Mouse (Mus musculus) midbrain, embryonic 12.5 days (tissue): ENCODE measurements around the gene 4931414P19Rik. TPM values are rescaled to one million over a fixed set of nuclear protein-coding genes. Genes with fewer than 3 reads are reported as not detected.
A peak's percentile ranks its signal among the peaks of the same experiment; 100 is the strongest.

Source experiments
- ATAC-seq: fragments of 200-750 bp; cut with Nextera tagmentation; 2 replicates; pipeline ENCODE4 v1.8.0; 2017; ENCODE audit warnings: low read depth, moderate TSS enrichment, moderate library complexity; ENCODE audit not compliant: low FRiP score
- H3K27ac ChIP-seq: fragments of 300-500 bp; sonication (generic); replicated peaks from 2 replicates; pipeline ENCODE4 v1.5.1; 2016; ENCODE audit warnings: mild to moderate bottlenecking
- H3K27me3 ChIP-seq: fragments of 300-500 bp; sonication (generic); 2 replicates; pipeline ENCODE4 v1.6.1; 2016; ENCODE audit warnings: mild to moderate bottlenecking
- H3K36me3 ChIP-seq: fragments of 300-500 bp; sonication (generic); 2 replicates; pipeline ENCODE4 v1.6.1; 2016
- H3K4me1 ChIP-seq: fragments of 300-500 bp; sonication (generic); 2 replicates; pipeline ENCODE4 v1.6.1; 2016
- H3K4me2 ChIP-seq: fragments of 300-500 bp; sonication (generic); replicated peaks from 2 replicates; pipeline ENCODE4 v1.6.1; 2016; ENCODE audit warnings: mild to moderate bottlenecking, moderate library complexity
- H3K4me3 ChIP-seq: fragments of 300-500 bp; sonication (generic); 2 replicates; pipeline ENCODE4 v1.5.1; 2016; ENCODE audit warnings: mild to moderate bottlenecking
- H3K9ac ChIP-seq: fragments of 300-500 bp; sonication (generic); replicated peaks from 2 replicates; pipeline ENCODE4 v1.6.1; 2016; ENCODE audit warnings: mild to moderate bottlenecking, moderate library complexity
- H3K9me3 ChIP-seq: fragments of 300-500 bp; sonication (generic); 2 replicates; pipeline ENCODE4 v1.6.1; 2016; ENCODE audit warnings: mild to moderate bottlenecking
- WGBS: fragments of 180-500 bp; shearing (Covaris S2); methylation state at CpG from one replicate; pipeline ENCODE4 v1.1.7; 2016; 5-methylcytosine and 5-hydroxymethylcytosine counted together
- polyA plus RNA-seq: library from polyadenylated mRNA; unstranded; fragments of >200 nt; fragmentation: Nextera tagmentation; extraction: Ambion mirVana; gene quantifications from 2 replicates; pipeline ENCODE4 v1.2.1, GENCODE M21; 2016

The 4931414P19Rik gene
- polyA plus RNA-seq = 8.2 and 10.4 TPM in 2 replicates

DNA sequence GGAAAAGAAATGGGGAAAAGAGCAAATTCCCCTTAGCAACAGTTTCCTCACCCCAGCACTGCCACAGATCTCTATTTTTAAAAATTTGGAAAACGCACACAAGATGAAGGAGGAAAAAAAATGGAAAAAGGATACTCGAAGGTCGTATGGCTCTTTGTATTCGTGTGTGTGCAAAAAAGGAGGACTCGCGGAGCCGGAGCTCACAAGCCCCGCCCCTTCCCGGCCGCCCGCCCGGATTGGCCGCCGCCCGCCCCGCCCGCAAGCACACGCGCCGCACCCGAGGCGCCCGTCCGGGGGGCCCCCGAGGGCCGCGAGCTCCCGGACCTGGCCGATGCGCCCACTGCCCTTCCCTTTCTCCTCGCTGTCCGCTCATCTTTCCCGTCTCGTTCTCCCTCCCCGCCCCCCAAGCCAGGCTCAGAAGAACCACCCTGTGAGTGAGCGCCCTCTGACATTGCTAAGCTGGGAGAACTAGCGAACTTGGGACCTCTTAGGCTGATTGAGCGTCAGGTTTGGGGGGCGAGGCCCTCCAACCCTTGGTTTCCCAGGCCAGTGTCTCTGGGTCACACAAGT is at the start of gene 4931414P19Rik:
4931414P19Rik (minus strand) TSS at position 242 of the 570 bp plus-strand sequence.
- WGBS = under 1% methylated on average over 36 of the region's 39 CpGs
- ATAC-seq = peak; percentile 28
- H3K27ac ChIP-seq = peak within 1 kb of the TSS; percentile 50

GRCm38 (mm10) chr14:54653496-54653895 is 47.7 kb upstream of the 4931414P19Rik start:
- peaks cover 45% of the 10 kb centered on the region for H3K4me1 ChIP-seq
- peak overlapping the region; percentile 89 for H3K4me2 ChIP-seq
- H3K27ac ChIP-seq = peak overlapping the region; percentile 80
- H3K36me3 ChIP-seq = peaks cover 62% of the 10 kb centered on the region
- under 1% methylated on average over 12 of the region's 12 CpGs for WGBS
- peak; percentile 90 for ATAC-seq
- peak overlapping the region; percentile 68 for H3K4me3 ChIP-seq
- peak overlapping the region; percentile 86 for H3K9ac ChIP-seq
- H3K9me3 ChIP-seq = no peaks in the 10 kb centered on the region
- no peaks in the 10 kb centered on the region for H3K27me3 ChIP-seq

More for the DNA sequence above, at the start of gene 4931414P19Rik:
- no peaks in the 10 kb centered on the region for H3K9me3 ChIP-seq
- no peaks in the 10 kb centered on the region for H3K27me3 ChIP-seq
- peak within 1 kb of the TSS; percentile 46 for H3K4me3 ChIP-seq
- peak within 1 kb of the TSS; percentile 52 for H3K9ac ChIP-seq
- peaks cover 23% of the 10 kb centered on the region for H3K4me1 ChIP-seq
- peak within 1 kb of the TSS; percentile 58 for H3K4me2 ChIP-seq
- 0 out of 2 replicates have a peak, but pooled peaks cover 3% of the 10 kb centered on the region for H3K36me3 ChIP-seq

- WGBS = 0% methylated on average over 7 of the region's 7 CpGs
- Histone ChIP-seq H3K9me3 (no peaks in the 10 kb centered on the region), H3K9ac (peak overlapping the region; percentile 86), H3K36me3 (peaks cover 61% of the 10 kb centered on the region), H3K27ac (peak overlapping the region; percentile 80), H3K4me2 (peak overlapping the region; percentile 89), H3K4me1 (peaks cover 47% of the 10 kb centered on the region), H3K4me3 (peak overlapping the region; percentile 68), H3K27me3 (no peaks in the 10 kb centered on the region)
- no peak for ATAC-seq
Measured at GRCm38 (mm10) chr14:54652787-54653186, 47.0 kb upstream of the 4931414P19Rik start.

DNA sequence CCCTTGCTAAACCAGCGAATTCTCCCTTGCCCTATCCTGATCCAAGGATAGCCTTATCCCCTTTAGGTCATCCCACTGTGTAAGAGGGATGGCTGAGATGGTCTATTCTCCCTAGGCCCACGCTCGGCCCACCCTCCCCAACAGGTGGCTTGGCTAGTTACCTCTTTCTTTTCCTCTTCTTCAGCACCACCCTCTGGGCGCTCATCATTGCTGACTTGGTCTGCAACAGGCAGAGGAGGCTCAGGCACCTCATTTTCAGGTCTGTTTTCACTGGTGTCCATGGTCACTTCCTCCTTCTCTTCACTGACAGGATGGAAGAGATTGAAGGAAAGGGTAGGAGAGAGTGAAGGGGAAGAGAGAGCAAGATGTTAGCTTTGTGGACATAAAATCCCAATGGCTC is 45.8 kb upstream of the 4931414P19Rik start:
- no peaks in the 10 kb centered on the region for H3K9me3 ChIP-seq
- ATAC-seq = no peak
- H3K4me1 ChIP-seq = peaks cover 47% of the 10 kb centered on the region
- WGBS = 77% methylated on average over 4 of the region's 4 CpGs
- no peaks in the 10 kb centered on the region for H3K27me3 ChIP-seq
- 0 out of 2 replicates have a peak overlapping the region, but pooled peaks have one; percentile 80 for H3K27ac ChIP-seq
- H3K4me2 ChIP-seq = peak overlapping the region; percentile 89
- H3K4me3 ChIP-seq = peak overlapping the region; percentile 68; the same call in 1 of the 2 replicates
- H3K36me3 ChIP-seq = peaks cover 61% of the 10 kb centered on the region
- H3K9ac ChIP-seq = no peak overlapping the region

DNA sequence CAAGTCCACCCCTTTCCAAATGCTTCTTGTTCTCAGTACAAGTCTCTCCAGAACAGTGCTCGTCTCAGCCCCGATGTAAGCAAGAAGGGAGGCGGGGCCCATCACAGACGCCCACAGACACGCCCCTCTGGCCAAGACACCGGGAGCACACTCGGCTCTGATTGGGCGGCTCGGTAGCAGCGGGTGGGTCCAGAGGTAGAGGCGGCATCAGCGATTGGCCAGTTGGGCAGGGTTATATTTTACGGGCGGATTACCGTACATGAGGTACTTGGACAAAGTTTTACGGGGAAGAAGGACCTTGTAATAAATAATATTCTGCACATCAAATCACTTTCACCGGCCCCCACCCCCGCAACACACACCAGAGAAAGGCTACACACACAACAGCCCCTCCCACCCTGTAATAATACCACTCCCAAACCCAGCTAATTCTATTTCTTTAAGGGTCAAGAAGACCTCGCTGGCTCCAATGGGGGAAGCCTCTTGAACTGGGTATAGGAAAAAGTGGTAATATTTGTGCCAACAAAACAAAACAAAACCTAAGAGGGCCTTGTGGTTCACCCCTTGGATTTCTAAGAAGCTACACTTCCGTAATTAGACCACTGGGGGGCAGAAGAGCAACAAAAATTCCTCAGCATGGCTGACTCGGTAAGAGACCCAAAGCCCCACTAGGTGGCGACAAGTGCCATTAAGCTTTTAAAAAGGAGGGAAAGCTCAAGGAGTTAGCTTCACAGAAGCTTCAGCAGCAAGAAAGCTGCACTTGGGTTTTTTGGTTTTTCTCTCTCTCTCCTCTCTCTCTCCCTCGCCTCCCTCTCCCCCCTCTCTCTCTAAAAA is 45.0 kb upstream of the 4931414P19Rik start:
- 0 out of 2 replicates have a peak overlapping the region, but pooled peaks have one; percentile 80 for H3K27ac ChIP-seq
- no peaks in the 10 kb centered on the region for H3K9me3 ChIP-seq
- H3K4me2 ChIP-seq = peak overlapping the region; percentile 89; the same call in 1 of the 2 replicates
- H3K27me3 ChIP-seq = no peaks in the 10 kb centered on the region
- peaks cover 47% of the 10 kb centered on the region for H3K4me1 ChIP-seq
- no peak overlapping the region for H3K4me3 ChIP-seq
- WGBS = 67% methylated on average over 23 of the region's 23 CpGs
- ATAC-seq = peak; percentile 32; the same call in 1 of the 2 replicates
- peaks cover 61% of the 10 kb centered on the region for H3K36me3 ChIP-seq
- H3K9ac ChIP-seq = no peak overlapping the region

GRCm38 (mm10) chr14:54647900-54648299 is 42.1 kb upstream of the 4931414P19Rik start:
- peaks cover 40% of the 10 kb centered on the region for H3K4me1 ChIP-seq
- no peak overlapping the region for H3K4me2 ChIP-seq
- H3K27ac ChIP-seq = no peak overlapping the region
- H3K27me3 ChIP-seq = no peaks in the 10 kb centered on the region
- ATAC-seq = no peak
- no peak overlapping the region for H3K4me3 ChIP-seq
- no peaks in the 10 kb centered on the region for H3K9me3 ChIP-seq
- no peak overlapping the region for H3K9ac ChIP-seq
- peaks cover 85% of the 10 kb centered on the region for H3K36me3 ChIP-seq
- WGBS = 70% methylated on average over 4 of the region's 4 CpGs

GRCm38 (mm10) chr14:54646898-54647636 is 41.3 kb upstream of the 4931414P19Rik start:
- Histone ChIP-seq H3K4me2 (no peak overlapping the region), H3K9ac (no peak overlapping the region), H3K27me3 (no peaks in the 10 kb centered on the region), H3K4me3 (no peak overlapping the region), H3K9me3 (no peaks in the 10 kb centered on the region), H3K27ac (no peak overlapping the region), H3K4me1 (peaks cover 32% of the 10 kb centered on the region), H3K36me3 (peaks cover 92% of the 10 kb centered on the region)
- 93% methylated on average over 8 of the region's 8 CpGs for WGBS
- no peak for ATAC-seq

- H3K27ac ChIP-seq = no peak overlapping the region
- no peaks in the 10 kb centered on the region for H3K27me3 ChIP-seq
- no peaks in the 10 kb centered on the region for H3K9me3 ChIP-seq
- H3K36me3 ChIP-seq = peaks cover 90% of the 10 kb centered on the region
- H3K4me3 ChIP-seq = no peak overlapping the region
- no peak for ATAC-seq
- WGBS = 95% methylated on average over 17 of the region's 17 CpGs
- H3K9ac ChIP-seq = no peak overlapping the region
- H3K4me1 ChIP-seq = peaks cover 26% of the 10 kb centered on the region
- H3K4me2 ChIP-seq = no peak overlapping the region
Measured at GRCm38 (mm10) chr14:54646455-54646854, 40.7 kb upstream of the 4931414P19Rik start.

- H3K4me2 ChIP-seq = no peak overlapping the region
- no peaks in the 10 kb centered on the region for H3K27me3 ChIP-seq
- H3K4me3 ChIP-seq = no peak overlapping the region
- no peak overlapping the region for H3K9ac ChIP-seq
- no peak overlapping the region for H3K27ac ChIP-seq
- no peak for ATAC-seq
- 95% methylated on average over 9 of the region's 9 CpGs for WGBS
- H3K4me1 ChIP-seq = peaks cover 20% of the 10 kb centered on the region
- peaks cover 71% of the 10 kb centered on the region for H3K36me3 ChIP-seq
- no peaks in the 10 kb centered on the region for H3K9me3 ChIP-seq
Measured at GRCm38 (mm10) chr14:54644294-54644693, 38.5 kb upstream of the 4931414P19Rik start.

DNA sequence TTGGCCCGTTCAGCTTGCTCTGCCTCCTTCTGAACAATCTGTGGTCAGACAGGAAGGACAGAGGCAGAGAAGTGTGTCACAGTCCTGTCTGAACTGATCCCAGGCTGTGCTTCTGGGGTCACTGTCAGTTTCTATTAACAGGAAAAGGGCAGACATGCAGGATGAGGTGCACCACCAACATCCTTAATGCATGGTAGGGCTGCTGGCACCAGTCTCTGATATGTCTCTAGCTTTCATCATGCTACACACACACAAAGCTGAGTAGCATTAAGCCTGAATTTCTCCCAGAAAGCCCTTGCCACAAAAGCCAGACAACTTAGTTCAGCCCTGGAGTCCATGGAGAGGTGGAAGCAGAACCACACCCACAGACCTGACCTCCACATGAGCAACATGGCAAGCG is 37.2 kb upstream of the 4931414P19Rik start:
- 86% methylated on average over 2 of the region's 2 CpGs for WGBS
- H3K4me2 ChIP-seq = no peak overlapping the region

DNA sequence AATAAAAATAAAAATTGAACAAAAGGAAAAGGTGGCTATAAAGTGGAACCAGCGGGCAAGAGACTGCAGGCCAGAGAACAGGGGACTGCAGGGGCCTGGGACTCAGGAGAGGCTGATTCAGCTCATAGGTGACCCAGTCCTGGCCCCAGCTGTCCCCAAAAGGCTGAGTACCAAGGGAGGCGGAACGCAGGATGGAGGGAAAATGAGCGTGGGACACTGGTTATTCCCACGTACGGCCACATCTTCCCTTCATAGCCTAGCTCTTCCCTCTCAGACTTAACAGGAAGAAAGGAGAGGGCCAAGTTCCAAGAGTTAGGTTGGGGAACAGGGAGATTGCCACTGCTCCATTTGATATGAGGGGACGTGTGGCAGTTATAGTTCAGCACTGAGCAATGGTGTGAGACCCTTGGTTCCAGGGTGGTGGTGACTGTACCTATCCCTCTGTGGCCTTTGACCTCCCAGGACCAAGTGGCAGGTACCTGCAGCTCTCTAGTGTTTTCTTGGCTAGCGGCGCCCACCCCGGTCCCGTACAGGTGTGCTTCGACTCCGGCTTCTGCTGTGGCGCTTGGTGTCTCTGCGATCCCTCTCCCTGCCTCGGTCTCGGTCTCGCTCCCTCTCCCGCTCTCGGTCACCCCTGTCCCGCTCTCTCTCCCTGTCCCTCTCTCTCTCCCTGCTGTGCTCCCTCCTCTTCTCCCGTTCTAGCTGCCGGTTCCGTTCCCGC is 36.6 kb upstream of the 4931414P19Rik start:
- no peak overlapping the region for H3K4me2 ChIP-seq
- H3K4me3 ChIP-seq = no peak overlapping the region
- H3K27me3 ChIP-seq = no peaks in the 10 kb centered on the region
- no peak for ATAC-seq
- H3K9ac ChIP-seq = no peak overlapping the region
- WGBS = 77% methylated on average over 25 of the region's 25 CpGs
- H3K4me1 ChIP-seq = peaks cover 18% of the 10 kb centered on the region
- peaks cover 72% of the 10 kb centered on the region for H3K36me3 ChIP-seq
- 0 out of 2 replicates have a peak overlapping the region, but pooled peaks have one; percentile 92 for H3K27ac ChIP-seq
- no peaks in the 10 kb centered on the region for H3K9me3 ChIP-seq

More for the DNA sequence above, 37.2 kb upstream of the 4931414P19Rik start:
- no peaks in the 10 kb centered on the region for H3K9me3 ChIP-seq
- H3K4me3 ChIP-seq = no peak overlapping the region
- H3K9ac ChIP-seq = no peak overlapping the region
- no peaks in the 10 kb centered on the region for H3K27me3 ChIP-seq
- ATAC-seq = no peak
- peaks cover 72% of the 10 kb centered on the region for H3K36me3 ChIP-seq
- H3K4me1 ChIP-seq = peaks cover 18% of the 10 kb centered on the region
- peak overlapping the region; percentile 8; the same call in 1 of the 2 replicates for H3K27ac ChIP-seq
